Mouse (Mus musculus): ENCODE measurements around the gene Polr2a.

GRCm38 (mm10) chr11:69707480-69707847, 51.0 kb downstream of the Polr2a start:
- no peak for TF ChIP-seq CTCF (IDR thresholded peaks at IDR 0.05; ENCODE audit: low read depth)
- no peak for TF ChIP-seq EP300 (IDR thresholded peaks at IDR 0.05; ENCODE audit: low read depth)
